Mouse (Mus musculus) CD4-positive, CD25-positive, alpha-beta regulatory T cell, adult 2 months (primary cell): ENCODE measurements around the gene Olfr1395.
A peak's percentile ranks its signal among the peaks of the same experiment; 100 is the strongest.

Experiments used
- DNase-seq: peaks from one replicate; pipeline ENCODE4 v3.0.0-alpha.2; 2012; ENCODE audit warnings: low read depth, low spot score

Gene Olfr1395

DNA sequence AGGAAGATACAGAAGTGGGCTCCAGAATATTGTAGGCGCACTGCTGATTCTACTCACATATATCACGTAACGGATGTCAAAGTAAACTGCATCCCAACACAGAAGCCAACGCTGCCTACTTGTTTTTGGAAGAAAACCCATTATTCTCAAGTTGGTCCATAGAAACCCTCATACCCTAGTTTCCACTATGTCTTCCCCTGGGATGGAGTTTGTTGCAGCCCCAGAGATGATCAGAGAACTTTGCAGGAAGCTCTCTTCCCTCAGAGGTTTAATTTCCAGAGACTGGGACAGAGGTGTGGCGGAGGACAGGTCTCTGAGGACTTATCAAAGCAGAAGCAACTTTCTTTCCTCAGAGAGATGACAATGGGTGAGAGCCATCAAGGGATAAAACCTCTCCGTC lies at the start of gene Olfr1395:
Gene Olfr1395 (plus strand): TSS at position 301 of the 400 bp plus-strand sequence.
- DNase-seq: no peak

DNA sequence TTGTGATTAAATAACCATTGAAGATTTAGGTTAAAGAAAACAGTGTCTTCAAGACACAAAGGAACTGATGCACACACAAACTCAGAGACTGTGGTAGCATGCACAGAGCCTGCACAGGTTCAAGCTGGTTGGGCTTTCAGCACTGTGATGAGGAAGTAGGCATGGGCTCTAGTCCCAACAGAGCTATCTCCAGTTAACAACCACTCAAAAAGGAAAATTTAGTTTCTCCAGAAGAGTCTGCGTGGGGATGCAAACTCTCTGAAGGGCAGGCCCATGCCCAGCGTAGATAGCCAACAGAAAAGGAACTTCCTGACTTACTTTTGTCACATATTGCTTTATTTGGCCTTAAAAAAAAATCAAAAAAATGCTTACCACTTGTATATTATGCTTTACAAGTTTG lies 49.3 kb upstream of the Olfr1395 start:
- DNase-seq: peak; percentile 43

DNA sequence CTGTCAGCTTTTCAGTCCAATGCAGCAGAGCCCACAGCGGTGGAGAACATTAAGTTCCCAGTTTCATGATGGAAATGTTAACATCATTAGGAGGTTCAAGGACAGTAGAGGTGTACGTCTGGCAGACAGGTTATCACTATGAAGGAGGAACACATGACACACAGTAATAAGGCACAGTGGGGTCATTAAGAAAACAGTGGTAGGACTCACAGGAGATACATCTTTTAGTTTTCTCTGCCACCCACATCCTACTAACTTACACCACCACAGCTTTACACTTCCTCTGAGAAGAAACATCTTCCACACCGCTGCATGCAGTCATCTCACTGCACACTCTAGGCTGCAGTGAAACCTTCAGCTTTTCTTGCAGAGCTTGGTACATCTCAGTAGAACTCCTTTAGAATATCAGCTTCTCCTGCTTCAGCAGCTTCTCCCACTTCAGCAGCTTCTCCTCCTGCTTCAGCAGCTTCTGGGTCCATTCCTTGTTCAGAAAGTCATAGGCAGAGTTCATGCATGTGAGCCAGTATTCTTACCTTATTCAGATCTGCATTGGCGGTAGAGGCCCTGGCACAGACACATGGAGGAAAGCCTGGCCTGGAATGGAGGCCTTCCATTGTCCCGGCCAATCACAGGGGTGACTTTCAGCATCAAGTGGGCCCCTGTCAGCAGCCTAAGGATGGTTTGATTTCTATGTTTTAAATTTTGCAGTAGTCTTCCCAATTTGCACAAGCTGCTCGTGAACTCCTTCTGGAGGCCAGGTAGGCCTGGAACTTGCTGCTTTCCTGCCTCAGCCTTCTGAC lies 48.0 kb upstream of the Olfr1395 start:
- DNase-seq: peak; percentile 70

DNA sequence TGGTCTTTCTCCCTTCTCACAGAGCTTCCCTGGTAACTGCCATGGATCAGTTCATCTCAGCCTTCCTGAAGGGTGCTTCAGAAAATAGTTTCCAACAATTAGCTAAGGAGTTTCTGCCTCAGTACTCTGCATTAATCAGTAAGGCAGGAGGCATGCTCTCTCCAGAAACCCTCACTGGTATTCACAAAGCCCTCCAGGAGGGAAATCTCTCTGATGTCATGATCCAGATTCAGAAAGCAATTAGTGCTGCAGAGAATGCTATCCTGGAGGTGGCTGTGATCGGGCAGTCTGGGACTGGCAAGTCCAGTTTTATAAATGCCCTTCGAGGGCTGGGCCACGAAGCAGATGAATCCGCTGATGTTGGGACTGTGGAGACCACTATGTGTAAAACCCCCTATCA lies 46.7 kb upstream of the Olfr1395 start:
- no peak for DNase-seq

DNA sequence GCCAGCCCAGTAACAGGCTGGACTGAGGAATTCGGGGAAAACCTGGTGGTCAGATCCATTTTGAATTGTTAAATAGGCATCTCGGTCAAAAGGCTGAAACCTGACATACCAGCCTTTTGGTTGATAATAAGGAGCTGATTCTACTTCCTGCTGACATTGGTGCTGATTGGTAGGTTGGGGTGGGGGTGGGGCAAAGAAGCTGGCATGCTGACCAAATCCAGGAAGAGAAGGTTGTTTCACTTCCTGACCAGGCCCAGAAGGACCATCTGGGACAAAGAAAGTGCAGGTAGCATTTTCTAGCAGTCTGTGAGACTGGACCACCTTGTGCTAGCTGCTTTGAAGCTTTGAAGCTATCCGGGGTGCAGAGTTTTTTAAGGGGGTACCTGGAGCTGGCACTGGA lies 41.7 kb upstream of the Olfr1395 start:
- DNase-seq: peak; percentile 73

DNA sequence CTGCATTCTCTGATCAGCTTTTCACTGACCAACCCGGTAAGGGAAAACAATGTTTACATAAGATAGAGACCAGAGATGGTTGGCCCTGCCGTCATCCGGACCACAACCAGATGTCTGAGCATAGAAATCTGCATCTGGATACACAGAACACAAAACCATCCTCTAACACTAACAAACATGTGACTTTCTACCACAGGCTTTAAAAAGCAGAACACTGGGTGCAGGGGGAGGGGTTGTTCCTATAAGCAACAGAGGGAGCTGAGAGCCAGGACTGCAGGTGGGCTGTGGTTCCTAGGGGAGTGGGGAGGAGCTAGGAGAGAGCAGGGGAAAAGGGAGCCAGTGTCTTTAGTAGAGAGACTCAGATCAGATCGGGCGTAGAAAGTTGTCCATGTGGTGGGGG lies 40.6 kb upstream of the Olfr1395 start:
- DNase-seq: no peak

DNA sequence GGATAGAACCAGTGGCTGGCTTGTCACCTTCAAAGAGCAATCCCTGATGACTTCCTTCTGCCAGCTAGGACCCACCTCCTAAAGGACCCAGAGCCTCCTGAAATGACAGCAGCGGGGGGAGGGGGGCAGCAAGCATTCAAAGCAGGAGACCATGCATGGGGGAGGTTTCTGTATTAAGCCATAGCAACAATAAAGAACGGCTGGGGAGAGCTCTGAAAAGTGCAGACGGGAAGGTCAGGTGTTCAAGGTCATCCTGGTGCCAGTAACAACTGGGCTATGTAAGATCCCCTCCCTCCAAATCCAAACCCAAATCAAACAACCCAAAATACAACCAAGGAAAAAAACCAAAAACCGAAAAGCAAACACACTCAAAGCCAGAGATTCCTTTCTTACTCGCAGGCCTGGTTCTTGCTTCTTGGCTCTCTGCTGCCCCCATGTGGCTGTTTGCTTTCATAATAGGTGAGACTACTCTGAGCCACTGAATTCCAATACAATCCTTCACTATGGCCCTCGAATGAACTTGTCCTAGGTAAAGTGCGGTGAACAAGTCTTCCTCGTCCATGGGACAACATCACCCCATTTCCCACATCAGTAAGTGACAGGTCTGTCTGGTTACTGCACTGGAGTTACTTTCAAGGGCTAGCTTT lies 38.9 kb upstream of the Olfr1395 start:
- DNase-seq: peak; percentile 95

DNA sequence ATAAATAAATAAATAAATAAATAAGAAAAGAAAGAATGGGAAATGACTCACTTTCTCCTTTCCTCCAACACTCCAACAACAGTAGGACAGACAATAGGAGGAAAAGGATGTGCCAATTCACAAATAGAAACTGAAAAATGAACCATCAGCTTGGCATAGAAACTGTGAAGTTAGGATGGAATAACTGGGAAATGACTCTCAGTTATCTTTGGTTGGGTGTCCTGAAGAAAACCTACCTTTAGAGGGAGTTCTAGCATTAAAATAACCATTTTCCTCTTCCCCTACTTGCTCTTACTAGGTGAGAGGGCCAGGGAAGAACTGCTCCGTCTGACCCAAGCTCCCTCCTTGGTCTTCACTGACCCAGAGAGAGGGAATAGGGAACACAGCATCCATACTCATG lies 36.3 kb upstream of the Olfr1395 start:
- DNase-seq: no peak

DNA sequence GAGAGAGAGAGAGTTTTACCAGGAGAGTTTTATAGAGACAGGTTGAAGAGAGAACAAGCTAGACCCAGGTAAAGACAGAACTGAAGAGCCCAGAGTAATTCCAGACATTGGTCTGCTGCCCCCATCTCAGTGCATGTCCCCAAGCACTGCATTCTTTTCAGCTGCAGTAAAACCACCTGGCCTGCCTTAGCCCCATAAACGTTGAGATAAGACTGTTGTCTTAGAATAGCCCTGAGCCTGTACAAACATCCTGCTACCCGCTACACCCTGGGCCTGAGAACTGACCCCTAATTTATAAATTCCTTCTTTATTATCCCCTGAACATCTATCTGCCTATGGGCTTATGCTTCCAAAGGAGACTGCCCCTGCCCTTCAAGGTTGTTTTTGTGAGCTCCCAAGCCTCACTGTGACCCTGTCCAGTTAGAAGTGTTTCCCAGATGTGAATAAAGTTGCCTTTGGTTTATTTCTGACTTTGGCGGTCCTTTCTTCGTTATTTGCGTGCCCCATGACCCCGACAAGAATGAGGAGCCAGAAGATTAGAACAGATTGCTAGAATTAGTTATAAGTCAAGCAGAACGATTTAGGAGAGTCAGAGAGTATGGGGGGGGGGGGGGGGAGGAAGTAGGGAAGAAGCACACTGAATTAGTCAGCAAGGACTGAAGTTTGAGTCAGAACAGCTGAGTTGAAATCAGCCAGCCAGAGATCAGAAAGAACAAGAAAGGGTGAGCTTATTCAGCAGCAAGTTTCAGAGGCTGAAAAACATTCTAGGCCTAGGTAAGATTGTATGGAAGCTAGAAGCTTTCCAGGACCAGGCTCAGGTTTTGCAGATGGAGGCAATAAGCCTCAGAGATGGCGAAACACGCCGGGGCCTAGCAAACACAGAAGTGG lies 34.2 kb upstream of the Olfr1395 start:
- DNase-seq: peak; percentile 2

DNA sequence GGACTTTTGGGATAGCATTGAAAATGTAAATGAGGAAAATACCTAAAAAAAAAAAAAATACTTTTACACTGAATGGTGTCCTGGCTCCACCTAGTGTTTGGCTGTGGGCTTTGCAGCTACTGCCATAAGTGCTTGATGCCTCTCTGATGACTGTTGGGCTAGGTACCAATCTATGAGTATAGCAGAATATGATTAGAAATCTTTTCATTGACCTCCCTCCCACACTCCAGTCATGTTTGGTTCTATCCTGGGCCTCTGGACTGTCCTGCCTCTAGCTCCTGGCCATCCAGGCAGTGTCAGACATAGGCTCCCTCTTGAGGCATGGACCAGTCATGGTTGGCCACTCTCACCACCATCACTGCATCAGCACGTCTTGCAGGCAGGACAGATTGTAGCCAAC lies 33.2 kb upstream of the Olfr1395 start:
- peak; percentile 84 for DNase-seq

DNA sequence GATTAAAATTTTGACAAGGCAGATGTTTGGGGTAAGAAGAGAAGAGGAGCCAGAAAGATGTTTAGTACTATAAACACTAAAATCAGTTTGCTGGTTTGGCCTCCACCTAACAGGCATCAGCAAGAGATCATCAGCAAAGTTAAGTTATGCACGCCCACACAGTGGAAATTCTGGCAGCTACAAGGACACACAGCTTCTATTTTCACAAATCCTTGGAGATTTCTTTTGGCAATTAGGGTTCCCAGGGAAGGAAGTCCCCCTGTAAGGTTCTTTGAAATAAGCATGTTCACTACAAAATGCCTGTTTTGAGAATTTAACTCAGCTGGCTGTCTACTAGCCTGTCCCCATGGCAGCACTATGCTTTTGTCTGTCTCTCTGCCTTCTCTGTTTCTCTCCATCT lies 31.1 kb upstream of the Olfr1395 start:
- no peak for DNase-seq

DNA sequence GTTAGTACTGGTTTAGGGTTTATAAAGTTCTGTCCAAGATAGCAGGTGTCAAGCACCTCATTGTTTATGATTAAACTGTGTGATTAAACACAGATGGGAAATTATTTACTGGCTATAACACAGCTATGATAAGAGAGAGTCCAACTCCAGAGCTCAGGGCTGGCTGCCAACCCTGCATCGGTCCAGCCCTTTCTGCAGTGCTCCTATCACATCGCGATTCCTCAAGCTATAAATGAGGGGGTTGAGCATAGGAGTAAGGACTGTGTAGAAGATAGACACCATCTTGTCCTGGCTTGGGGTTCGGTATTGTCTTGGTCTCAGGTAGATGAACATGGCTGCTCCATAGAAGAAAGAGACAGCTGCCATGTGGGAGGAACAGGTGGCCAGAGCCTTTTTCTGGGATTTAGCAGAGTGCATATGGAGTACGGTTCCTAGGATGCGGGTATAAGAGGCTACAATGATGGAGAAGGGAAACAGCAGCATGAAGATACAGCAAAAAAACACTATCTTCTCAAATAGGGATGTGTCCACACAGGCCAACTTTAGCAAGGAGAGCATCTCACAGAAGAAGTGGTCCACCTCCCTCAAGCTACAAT lies 29.4 kb upstream of the Olfr1395 start:
- no peak for DNase-seq

DNA sequence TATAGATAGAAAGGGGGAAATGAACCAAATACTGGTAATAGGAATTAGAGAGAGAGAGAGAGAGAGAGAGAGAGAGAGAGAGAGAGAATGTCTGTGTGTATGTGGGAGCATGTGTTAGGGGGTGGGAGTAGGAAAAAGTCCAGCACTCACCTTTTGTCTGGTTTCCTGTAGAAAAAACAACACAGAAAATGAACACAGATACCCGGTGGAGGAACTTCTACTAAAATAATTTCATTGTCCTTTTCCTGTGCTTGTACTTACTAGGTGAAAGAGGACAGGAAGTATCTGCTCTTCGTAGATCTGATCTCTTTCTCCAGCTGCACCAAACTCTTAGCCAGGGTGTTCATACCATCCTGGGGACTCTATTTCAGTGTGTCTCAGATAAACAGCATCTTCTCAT lies 27.9 kb upstream of the Olfr1395 start:
- no peak for DNase-seq

DNA sequence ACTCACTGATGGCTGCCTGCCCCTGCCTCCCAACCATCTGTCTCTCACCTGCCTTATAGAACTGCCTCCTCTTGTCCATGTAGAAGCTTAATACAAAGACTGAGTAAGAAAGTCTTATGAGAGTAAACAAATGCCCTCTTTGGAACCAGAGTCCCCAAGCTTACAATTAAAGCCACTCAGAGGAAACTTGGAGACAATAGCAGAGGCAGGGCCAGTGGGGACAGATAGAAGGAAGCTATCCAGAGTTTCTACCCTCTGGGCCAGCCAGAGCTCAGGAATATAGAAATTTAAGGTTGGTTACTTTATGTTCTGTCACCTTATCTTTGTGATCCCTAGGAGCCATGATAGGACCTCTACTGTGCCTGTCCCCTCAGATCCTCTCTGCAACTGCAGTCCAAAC lies 27.3 kb upstream of the Olfr1395 start, which contains the start of gene Olfr1396:
Gene Olfr1396 (minus strand): TSS at position 101 of the 400 bp plus-strand sequence.
- DNase-seq: no peak

DNA sequence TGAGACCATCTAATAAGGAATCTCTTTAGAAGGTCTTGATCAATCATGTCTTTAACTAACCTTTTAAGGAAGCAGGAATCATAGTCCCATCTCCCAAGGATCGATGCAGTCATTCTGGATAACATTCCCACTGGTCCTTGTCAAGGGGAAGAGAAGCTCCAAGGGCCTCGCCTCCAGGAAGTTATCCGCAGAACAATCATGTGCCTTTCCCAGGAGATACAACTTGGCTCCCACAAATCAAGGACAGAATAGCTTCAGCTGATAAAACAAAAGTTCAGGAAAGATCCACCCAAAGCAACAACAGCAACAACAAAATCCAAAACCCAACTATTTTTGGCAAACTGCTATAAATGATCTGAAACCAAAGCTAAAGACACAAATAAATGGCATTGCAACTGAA lies 22.4 kb upstream of the Olfr1395 start:
- DNase-seq: no peak

DNA sequence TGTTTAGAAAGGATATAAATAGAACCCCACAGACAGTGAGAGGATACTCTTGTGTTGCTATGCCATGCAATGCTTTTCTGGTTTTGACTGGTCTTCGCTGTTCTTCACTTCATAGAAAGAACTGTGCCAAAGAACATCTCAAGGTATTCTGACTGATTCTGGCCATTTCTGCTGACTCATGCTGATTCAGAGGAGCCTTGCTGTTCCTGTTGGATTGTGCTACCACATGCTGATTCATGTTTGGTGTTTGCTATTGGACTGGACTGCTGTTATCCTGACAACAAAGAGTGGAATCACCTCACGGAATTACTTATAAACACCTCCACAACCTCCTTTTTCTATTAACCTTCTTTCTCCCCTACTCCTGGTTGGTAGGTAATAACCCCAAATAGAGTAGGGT lies 17.9 kb upstream of the Olfr1395 start:
- no peak for DNase-seq

DNA sequence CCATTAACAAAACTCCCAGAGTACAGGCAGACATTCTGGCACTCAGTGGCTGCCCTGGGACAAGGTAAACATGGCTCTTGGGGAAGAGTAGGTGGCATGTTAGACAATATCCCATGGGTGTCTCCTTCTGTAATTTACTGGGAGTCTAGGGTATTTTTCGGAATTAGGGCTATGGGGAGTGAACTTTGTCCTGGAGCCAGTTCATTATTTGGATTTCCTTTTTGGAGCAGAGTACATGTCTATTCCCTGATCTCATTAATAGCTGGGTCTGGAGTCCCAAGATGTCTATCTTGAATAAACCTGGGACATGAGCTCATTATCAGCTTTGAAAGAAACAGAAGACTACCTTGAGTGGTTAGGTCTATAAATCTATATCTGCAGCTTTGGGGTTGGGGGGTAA lies 12.0 kb downstream of the Olfr1395 start, which contains the start of gene Olfr1394:
Gene Olfr1394 (plus strand): TSS at position 301 of the 400 bp plus-strand sequence.
- no peak for DNase-seq

DNA sequence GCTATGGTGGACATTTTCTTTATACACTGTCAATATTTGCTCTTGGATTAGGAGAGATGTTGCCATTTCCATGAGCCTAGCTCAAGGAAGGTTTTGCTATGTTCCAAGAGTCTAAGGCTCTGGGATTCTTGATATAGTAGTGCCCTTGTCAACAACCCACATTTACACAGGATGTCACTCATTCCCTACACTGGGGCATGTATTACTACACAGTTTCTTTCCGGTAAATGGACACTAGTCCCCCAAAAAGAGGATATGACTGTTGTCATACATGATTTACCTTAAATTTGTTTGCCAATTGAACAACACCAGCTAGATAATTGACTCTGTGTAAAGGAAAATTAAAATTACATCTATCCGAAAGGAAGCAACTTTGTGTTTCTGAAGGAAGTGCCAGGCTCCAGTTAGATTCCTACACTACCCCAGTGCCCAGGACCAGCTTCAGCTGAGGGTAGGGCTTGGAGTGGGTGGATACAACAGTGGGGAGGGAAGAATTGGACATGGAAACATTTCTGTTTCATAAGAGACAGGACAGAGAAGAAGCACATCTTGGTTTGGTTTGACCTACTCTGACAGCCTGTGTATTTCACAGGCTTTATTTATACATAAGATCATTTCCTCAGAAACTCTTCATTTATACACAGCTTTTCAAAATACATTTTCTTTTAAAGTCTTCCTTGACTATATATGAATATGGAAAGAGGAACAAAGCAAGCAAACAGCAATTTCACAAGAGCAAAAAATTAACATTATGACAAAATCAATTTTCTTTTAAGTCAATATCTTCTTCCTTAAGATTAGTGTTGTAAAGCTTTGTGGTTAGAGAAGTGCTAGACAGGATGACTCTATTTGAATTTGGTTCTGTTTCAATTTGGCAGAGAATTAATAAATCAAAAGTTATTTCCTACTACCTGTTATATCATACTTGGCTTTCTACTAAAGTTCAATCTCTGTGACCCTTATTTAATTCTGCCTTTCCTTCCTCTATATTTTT lies 15.0 kb downstream of the Olfr1395 start:
- DNase-seq: no peak

DNA sequence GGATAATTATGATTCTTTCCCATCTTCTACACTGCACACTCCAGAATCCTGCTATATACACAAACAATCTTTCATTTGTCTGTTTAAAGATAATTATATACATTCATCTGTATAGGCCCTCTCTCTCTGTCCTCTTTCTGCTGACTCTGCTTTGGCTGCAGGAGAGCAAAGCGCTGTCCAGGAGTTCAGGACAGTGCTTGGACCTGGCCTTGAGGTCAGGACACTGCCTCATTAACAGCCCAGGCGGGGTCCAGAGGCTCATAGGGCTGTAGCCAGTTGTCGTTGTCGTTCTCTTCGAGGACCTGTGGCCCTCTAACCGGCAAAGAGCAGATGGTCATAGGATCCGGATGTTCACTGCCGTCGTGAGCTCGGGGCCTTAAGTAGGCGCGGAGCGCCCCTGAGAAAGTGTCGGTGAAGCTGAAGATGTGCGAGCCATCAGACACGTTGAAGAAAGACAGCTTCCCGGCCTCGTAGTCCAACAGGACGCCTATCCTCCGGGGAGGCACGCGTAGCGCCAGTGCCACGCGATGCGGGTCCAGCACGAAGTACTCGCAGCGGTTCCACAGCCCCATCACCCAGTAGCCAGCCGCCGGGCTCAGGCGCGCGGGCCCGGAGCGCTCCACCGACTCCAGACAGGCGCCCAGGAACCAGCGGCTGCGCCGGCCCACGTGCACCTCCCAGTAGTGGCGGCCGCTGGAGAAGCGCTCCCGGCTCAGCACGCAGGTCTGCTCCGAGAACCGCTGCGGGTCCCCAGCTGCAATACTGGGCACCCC lies 27.0 kb downstream of the Olfr1395 start:
- DNase-seq: no peak

DNA sequence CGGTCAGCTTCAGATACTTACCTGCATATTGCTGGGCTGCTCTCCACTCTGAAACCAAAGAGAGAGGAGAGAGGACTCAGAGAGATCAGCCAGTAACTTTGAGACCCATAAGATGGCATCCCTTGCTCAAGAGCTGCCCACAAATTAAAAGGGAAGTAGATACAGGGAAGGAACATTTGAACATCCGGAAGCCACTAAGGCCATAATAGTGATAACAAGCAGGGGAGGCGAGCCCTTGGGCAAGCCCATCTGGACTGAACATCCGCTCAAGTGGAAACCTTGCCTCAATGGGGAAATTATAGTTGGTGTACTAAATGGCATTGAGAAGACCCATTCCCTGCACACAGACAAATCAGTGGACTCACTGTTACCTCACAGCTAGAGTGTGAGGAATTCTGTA lies 28.5 kb downstream of the Olfr1395 start:
- no peak for DNase-seq
